Mouse (Mus musculus) bone marrow, adult 2 months (tissue): ENCODE data around the gene Fundc1.

Experiments used
- CTCF ChIP-seq: fragments of 200-500 bp; IDR thresholded peaks from 2 replicates; pipeline ENCODE4 v1.5.1; 2011; ENCODE audit warnings: low read length, control low read depth; ENCODE audit not compliant: control insufficient read depth, insufficient read depth
- POLR2A ChIP-seq: fragments of 200-500 bp; IDR thresholded peaks from 2 replicates; pipeline ENCODE4 v1.6.1; 2011; ENCODE audit warnings: low read depth, mild to moderate bottlenecking, control low read depth, low read length, borderline replicate concordance; ENCODE audit not compliant: control insufficient read depth

GRCm38 (mm10) chrX:17607668-17608067, 35.5 kb upstream of the Fundc1 start:
- TF ChIP-seq CTCF (no peak), POLR2A (no peak)
